Mouse (Mus musculus) liver, embryonic 16.5 days (tissue): Measurements from ENCODE around the gene Hamp. TPM values are rescaled to one million over a fixed set of nuclear protein-coding genes. Genes with fewer than 3 reads are reported as not detected.

Experiments used
- ATAC-seq: fragments of 200-750 bp; cut with Nextera tagmentation; 2 replicates; pipeline ENCODE4 v1.8.0; 2017; ENCODE audit warnings: low read depth, mild to moderate bottlenecking, moderate number of reproducible peaks, moderate library complexity
- H3K27ac ChIP-seq: fragments of 300-500 bp; sonication (generic); 2 replicates; pipeline ENCODE4 v1.5.1; 2014; ENCODE audit warnings: mild to moderate bottlenecking, low read length
- H3K27me3 ChIP-seq: fragments of 300-500 bp; sonication (generic); 2 replicates; pipeline ENCODE4 v1.6.1; 2014; ENCODE audit warnings: low read depth, low read length, mixed read lengths; ENCODE audit not compliant: control insufficient read depth, insufficient read depth
- H3K36me3 ChIP-seq: fragments of 300-500 bp; sonication (generic); 2 replicates; pipeline ENCODE4 v1.6.1; 2014; ENCODE audit warnings: mild to moderate bottlenecking; ENCODE audit not compliant: control insufficient read depth, insufficient read depth
- H3K4me1 ChIP-seq: fragments of 300-500 bp; sonication (generic); 2 replicates; pipeline ENCODE4 v1.6.1; 2014; ENCODE audit warnings: low read depth, low read length, mixed read lengths; ENCODE audit not compliant: control insufficient read depth
- H3K4me2 ChIP-seq: fragments of 300-500 bp; sonication (generic); 2 replicates; pipeline ENCODE4 v1.6.1; 2014; ENCODE audit warnings: low read depth, low read length, mixed read lengths
- H3K4me3 ChIP-seq: fragments of 300-500 bp; sonication (generic); 2 replicates; pipeline ENCODE4 v1.5.1; 2014; ENCODE audit warnings: low read depth, mild to moderate bottlenecking, low read length
- H3K9ac ChIP-seq: fragments of 300-500 bp; sonication (generic); 2 replicates; pipeline ENCODE4 v1.6.1; 2014; ENCODE audit warnings: low read depth, low read length
- H3K9me3 ChIP-seq: fragments of 300-500 bp; sonication (generic); replicated peaks from 2 replicates; pipeline ENCODE4 v1.6.1; 2016; ENCODE audit warnings: low read length; ENCODE audit not compliant: control insufficient read depth
- WGBS: fragments of 180-500 bp; shearing (Covaris S2); extraction: QIAGEN DNeasy Blood & Tissue Kit; methylation state at CpG from one replicate; pipeline ENCODE4 v1.1.7; 2014; ENCODE audit not compliant: insufficient replicate concordance; 5-methylcytosine and 5-hydroxymethylcytosine counted together
- polyA plus RNA-seq: library from polyadenylated mRNA; unstranded; fragments of >200 nt; fragmentation: Nextera tagmentation; extraction: Ambion mirVana; gene quantifications from 2 replicates; pipeline ENCODE4 v1.2.1, GENCODE M21; 2015

Gene Hamp
- polyA plus RNA-seq, 1 experiment from 2014 or later = 10.4 TPM

- H3K27me3 ChIP-seq = peaks cover 20% of the 10 kb centered on the region
- no peak for ATAC-seq
- H3K9me3 ChIP-seq = no peaks in the 10 kb centered on the region
- no peaks in the 10 kb centered on the region for H3K36me3 ChIP-seq
- WGBS = 73% methylated on average over 15 of the region's 15 CpGs
- no peak overlapping the region for H3K9ac ChIP-seq
- peak overlapping the region; percentile 56 for H3K4me2 ChIP-seq
- H3K4me3 ChIP-seq = no peak overlapping the region; the same call in 1 of the 2 replicates
- H3K27ac ChIP-seq = no peak overlapping the region
- peaks cover 2% of the 10 kb centered on the region; the same call in 1 of the 2 replicates for H3K4me1 ChIP-seq
Observed at GRCm38 (mm10) chr7:30971901-30972300, 28.1 kb upstream of the Hamp start.

DNA sequence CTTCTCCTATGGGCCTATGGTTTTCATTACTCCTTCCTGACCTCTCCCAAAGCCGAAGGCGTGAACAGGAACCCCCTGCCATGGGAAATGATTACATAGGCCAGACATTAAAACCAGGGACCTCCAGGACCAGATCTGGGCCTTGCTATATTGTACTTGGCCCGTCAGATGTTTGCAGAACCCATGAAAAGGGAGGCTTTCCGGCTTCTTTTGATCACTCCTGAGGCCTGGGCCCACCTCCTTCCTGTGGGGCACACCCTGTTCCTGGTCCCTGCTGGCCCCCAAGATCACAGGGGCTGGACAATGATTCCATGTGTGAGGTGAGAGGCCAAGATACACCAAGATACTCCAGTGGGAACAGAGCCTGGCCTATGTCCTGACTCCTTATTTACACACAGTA lies 25.3 kb upstream of the Hamp start:
- Histone ChIP-seq H3K27me3 (peaks cover 20% of the 10 kb centered on the region), H3K36me3 (no peaks in the 10 kb centered on the region), H3K4me2 (no peak overlapping the region), H3K4me1 (peaks cover 2% of the 10 kb centered on the region; the same call in 1 of the 2 replicates), H3K4me3 (no peak overlapping the region), H3K9me3 (no peaks in the 10 kb centered on the region), H3K27ac (no peak overlapping the region), H3K9ac (no peak overlapping the region)
- 63% methylated on average over 4 of the region's 4 CpGs for WGBS
- no peak for ATAC-seq

DNA sequence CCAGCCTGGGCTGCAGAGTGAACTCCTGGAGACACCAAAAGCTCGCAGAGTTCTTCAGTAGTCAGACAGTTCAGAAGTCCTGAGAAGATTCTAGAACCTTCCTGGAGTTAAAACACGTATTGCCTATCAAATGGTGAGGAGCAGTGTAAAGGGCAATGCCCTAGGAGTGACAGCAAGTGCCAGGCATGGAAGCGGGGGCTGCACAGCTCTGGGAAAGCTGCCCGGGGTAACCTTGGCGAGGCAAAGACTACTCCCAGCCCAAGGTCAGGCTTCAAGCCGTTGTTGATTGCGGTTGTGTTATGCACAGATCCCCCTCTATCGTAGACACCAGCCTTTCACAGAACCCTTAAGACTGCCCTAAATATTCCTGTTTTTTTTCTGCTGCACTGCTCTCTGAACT lies 24.8 kb upstream of the Hamp start:
- Histone ChIP-seq H3K4me3 (no peak overlapping the region), H3K9me3 (no peaks in the 10 kb centered on the region), H3K36me3 (no peaks in the 10 kb centered on the region), H3K27ac (no peak overlapping the region), H3K4me1 (peaks cover 4% of the 10 kb centered on the region; the same call in 1 of the 2 replicates), H3K27me3 (peaks cover 20% of the 10 kb centered on the region), H3K4me2 (no peak overlapping the region), H3K9ac (no peak overlapping the region)
- 74% methylated on average over 8 of the region's 8 CpGs for WGBS
- no peak for ATAC-seq

GRCm38 (mm10) chr7:30966657-30967056 lies 22.8 kb upstream of the Hamp start:
- Histone ChIP-seq H3K9me3 (no peaks in the 10 kb centered on the region), H3K36me3 (no peaks in the 10 kb centered on the region), H3K27me3 (peaks cover under 1% of the 10 kb centered on the region; the same call in 1 of the 2 replicates), H3K4me3 (no peak overlapping the region), H3K4me2 (no peak overlapping the region), H3K4me1 (peaks cover 3% of the 10 kb centered on the region; the same call in 1 of the 2 replicates), H3K9ac (no peak overlapping the region), H3K27ac (no peak overlapping the region)
- ATAC-seq = no peak
- WGBS = 45% methylated on average over 3 of the region's 3 CpGs

DNA sequence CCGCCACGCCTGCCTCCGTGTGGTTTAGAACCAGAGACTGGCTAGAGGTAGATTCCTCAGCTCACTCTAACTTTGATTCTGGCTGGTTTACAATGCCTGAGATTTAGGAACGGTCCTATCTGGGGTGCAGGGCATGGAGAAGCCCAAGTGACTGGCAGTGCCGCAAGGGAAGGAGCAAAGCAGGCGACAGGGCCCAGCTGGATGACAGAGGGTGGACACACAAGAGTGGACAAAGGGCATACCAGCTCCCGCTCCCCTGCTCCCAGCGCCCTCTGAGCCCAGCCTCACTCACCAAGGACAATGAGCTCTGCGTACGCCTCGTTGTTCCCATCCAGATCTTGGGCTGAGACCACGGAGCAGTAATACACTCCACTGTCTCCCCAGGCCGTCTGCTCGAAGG lies 21.8 kb upstream of the Hamp start:
- Histone ChIP-seq H3K36me3 (no peaks in the 10 kb centered on the region), H3K4me1 (peaks cover 3% of the 10 kb centered on the region; the same call in 1 of the 2 replicates), H3K4me3 (no peak overlapping the region), H3K9ac (no peak overlapping the region), H3K4me2 (no peak overlapping the region), H3K9me3 (no peaks in the 10 kb centered on the region), H3K27ac (no peak overlapping the region), H3K27me3 (no peaks in the 10 kb centered on the region)
- ATAC-seq = no peak
- 73% methylated on average over 14 of the region's 14 CpGs for WGBS

- Histone ChIP-seq H3K27me3 (no peaks in the 10 kb centered on the region), H3K9me3 (no peaks in the 10 kb centered on the region), H3K36me3 (no peaks in the 10 kb centered on the region), H3K4me1 (peaks cover 3% of the 10 kb centered on the region; the same call in 1 of the 2 replicates), H3K4me3 (no peak overlapping the region), H3K27ac (no peak overlapping the region), H3K9ac (no peak overlapping the region), H3K4me2 (no peak overlapping the region)
- no peak for ATAC-seq
- 81% methylated on average over 7 of the region's 7 CpGs for WGBS
Observed at GRCm38 (mm10) chr7:30964366-30964765, 20.5 kb upstream of the Hamp start.

DNA sequence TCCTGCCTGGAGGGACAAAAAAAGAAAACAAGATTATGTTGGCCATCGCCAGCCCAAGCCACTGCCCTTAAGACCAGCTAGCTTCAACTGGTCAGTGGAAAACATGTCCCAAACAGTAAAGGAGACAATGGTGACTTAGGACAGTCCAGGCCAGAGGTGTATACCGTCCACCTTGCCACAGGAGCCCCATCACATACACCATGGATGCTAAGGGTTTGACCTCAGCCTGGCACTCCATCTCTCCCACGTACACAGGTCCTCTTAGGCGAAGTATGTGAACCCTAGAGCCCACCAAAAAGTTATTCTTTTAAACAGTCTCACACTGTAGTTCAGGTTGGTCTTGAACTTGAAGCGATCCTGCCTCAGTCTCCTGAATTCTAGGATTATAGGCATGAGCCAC lies 19.0 kb upstream of the Hamp start:
- Histone ChIP-seq H3K27ac (no peak overlapping the region), H3K4me3 (no peak overlapping the region), H3K4me1 (peaks cover 10% of the 10 kb centered on the region), H3K4me2 (no peak overlapping the region), H3K9ac (no peak overlapping the region), H3K27me3 (no peaks in the 10 kb centered on the region), H3K9me3 (no peaks in the 10 kb centered on the region), H3K36me3 (no peaks in the 10 kb centered on the region)
- no peak for ATAC-seq
- WGBS = 65% methylated on average over 5 of the region's 5 CpGs

GRCm38 (mm10) chr7:30959786-30960349 lies 16.0 kb upstream of the Hamp start:
- Histone ChIP-seq H3K9me3 (no peaks in the 10 kb centered on the region), H3K4me3 (no peak overlapping the region), H3K4me1 (peaks cover 22% of the 10 kb centered on the region), H3K9ac (no peak overlapping the region), H3K27ac (no peak overlapping the region), H3K36me3 (no peaks in the 10 kb centered on the region), H3K27me3 (no peaks in the 10 kb centered on the region), H3K4me2 (no peak overlapping the region)
- ATAC-seq = no peak
- 80% methylated on average over 6 of the region's 6 CpGs for WGBS

GRCm38 (mm10) chr7:30958866-30959487 lies 15.1 kb upstream of the Hamp start:
- H3K4me2 ChIP-seq = no peak overlapping the region
- no peaks in the 10 kb centered on the region for H3K9me3 ChIP-seq
- H3K36me3 ChIP-seq = peaks cover 7% of the 10 kb centered on the region; the same call in 1 of the 2 replicates
- H3K4me3 ChIP-seq = no peak overlapping the region
- no peak overlapping the region for H3K9ac ChIP-seq
- no peak for ATAC-seq
- H3K27me3 ChIP-seq = no peaks in the 10 kb centered on the region
- WGBS = 85% methylated on average over 9 of the region's 9 CpGs
- no peak overlapping the region for H3K27ac ChIP-seq
- H3K4me1 ChIP-seq = peaks cover 25% of the 10 kb centered on the region
